Mouse (Mus musculus): ENCODE measurements around the gene Grb10. TPM values are rescaled to one million over a fixed set of nuclear protein-coding genes. Genes with fewer than 3 reads are reported as not detected.

Grb10 gene
- polyA plus RNA-seq, 1 experiment from 2014 or later, result 116 TPM

- Histone ChIP-seq H3K27ac (no peak overlapping the region), H3K4me3 (no peak overlapping the region), H3K27me3 (no peaks in the 10 kb centered on the region), H3K9ac (no peak overlapping the region), H3K36me3 (peaks cover 9% of the 10 kb centered on the region; the same call in 1 of the 2 replicates), H3K4me2 (no peak overlapping the region), H3K9me3 (no peaks in the 10 kb centered on the region), H3K4me1 (replicated peaks) (peaks cover 28% of the 10 kb centered on the region)
- 89% methylated on average over 2 of the region's 2 CpGs for WGBS
- no peak for ATAC-seq (ENCODE audit: low FRiP score)
Observed at GRCm38 (mm10) chr11:11964729-11965128, 73.8 kb downstream of the Grb10 start.

DNA sequence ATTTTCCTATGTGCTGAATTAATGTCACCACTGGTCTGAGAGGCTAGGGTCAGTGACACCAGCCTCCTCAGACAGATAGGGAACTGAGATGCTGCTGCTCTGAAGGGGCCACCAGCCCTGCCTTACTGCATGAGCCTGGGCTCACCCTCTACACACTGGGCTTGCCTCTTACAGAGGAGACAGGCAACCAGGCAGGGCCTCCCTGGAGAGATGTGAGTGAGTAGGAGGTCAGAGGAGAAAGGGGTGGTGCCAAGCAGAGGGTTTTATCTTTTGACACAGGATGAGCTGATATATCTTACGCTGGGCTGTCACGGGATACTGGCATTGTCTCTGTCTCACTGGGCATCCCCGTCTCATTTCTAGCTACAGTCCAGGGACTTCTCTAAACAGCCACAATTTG is 74.9 kb downstream of the Grb10 start:
- Histone ChIP-seq H3K36me3 (peaks cover 9% of the 10 kb centered on the region; the same call in 1 of the 2 replicates), H3K27me3 (no peaks in the 10 kb centered on the region), H3K4me2 (no peak overlapping the region), H3K4me1 (replicated peaks) (peaks cover 21% of the 10 kb centered on the region), H3K4me3 (no peak overlapping the region), H3K9ac (peak overlapping the region; percentile 19; the same call in 1 of the 2 replicates), H3K27ac (no peak overlapping the region; the same call in 1 of the 2 replicates), H3K9me3 (no peaks in the 10 kb centered on the region)
- WGBS, result 64% methylated on average over 3 of the region's 3 CpGs
- ATAC-seq (ENCODE audit: low FRiP score), result no peak

DNA sequence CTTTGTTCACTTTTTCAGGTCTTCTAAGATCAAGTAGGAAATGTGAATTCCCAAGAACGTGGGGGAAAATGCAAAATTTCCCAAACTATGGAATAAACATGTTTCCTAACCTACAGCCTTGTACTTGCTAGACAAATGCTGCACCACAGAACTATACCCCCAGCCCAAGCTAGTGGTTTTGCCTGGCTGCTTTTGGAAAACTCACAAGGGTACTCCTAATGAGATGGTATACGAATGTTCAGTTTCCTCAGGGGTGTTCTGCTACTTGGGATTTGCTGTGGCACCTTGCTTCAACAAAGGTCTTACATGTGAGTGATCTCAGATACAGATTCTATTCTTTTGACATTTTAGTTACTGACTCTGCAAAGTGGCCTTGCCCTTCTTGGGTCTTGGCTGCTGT is 75.4 kb downstream of the Grb10 start:
- no peak overlapping the region for H3K9ac ChIP-seq
- H3K36me3 ChIP-seq, result peaks cover 9% of the 10 kb centered on the region; the same call in 1 of the 2 replicates
- no peaks in the 10 kb centered on the region for H3K27me3 ChIP-seq
- 83% methylated on average over 2 of the region's 2 CpGs for WGBS
- H3K4me2 ChIP-seq, result no peak overlapping the region
- no peaks in the 10 kb centered on the region for H3K9me3 ChIP-seq
- H3K4me1 ChIP-seq (replicated peaks), result peaks cover 20% of the 10 kb centered on the region
- no peak overlapping the region for H3K4me3 ChIP-seq
- H3K27ac ChIP-seq, result no peak overlapping the region; the same call in 1 of the 2 replicates
- ATAC-seq (ENCODE audit: low FRiP score), result no peak

DNA sequence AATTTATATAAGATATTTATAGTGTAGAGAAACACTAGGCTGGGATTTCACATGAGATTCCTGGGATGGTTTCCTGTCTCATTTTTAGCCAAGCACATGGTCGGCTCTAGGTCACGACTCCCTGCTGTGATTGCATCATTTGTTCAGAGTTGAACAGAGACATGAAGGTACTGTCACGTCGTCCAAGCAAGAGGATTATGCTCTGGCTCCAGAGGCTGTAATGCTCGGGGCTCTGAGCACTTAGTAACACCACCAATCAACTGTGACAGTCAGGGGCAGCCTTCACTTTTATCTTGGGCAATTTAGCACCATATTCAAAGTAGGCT is 75.9 kb downstream of the Grb10 start:
- H3K27ac ChIP-seq, result no peak overlapping the region

DNA sequence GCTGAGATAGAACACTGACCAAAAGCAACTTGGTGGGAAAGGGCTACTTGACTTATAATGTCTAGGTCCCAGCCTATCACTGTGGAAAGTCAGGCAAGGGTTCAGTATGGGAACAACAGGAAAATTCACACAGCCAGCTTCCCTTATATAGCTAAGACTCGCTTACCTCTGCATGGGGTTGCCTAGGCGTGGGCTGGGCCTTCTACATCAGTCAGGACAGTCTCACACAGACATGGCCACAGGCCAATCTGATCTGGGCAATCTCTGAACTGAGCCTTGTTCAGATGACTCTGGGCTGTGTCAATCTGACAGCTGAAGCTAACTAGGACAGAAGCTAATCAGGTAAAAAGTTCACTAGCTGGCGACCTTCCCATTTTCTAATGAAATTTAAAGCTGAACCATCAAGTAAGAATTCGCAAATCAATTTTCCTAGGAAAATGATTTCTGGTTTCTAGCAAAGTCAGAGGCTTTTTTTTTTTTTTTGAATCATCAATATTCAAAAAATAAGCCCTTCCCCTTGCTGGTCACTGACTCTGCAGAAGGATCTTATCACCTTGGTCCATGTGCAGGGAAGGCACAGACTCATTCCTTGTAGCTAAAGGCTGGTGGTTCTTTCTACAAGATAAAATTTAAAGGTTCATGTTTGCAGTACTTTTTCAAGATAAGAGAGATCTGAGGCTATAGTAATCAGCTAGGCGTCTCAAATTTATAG is 76.4 kb downstream of the Grb10 start:
- Histone ChIP-seq H3K4me3 (no peak overlapping the region), H3K27ac (no peak overlapping the region), H3K4me2 (no peak overlapping the region), H3K27me3 (no peaks in the 10 kb centered on the region), H3K9ac (no peak overlapping the region), H3K4me1 (replicated peaks) (peaks cover 20% of the 10 kb centered on the region), H3K36me3 (peaks cover 9% of the 10 kb centered on the region; the same call in 1 of the 2 replicates), H3K9me3 (no peaks in the 10 kb centered on the region)
- peak; percentile 57; the same call in 1 of the 2 replicates for ATAC-seq (ENCODE audit: low FRiP score)
- WGBS, result 88% methylated on average over 5 of the region's 5 CpGs

More for the DNA sequence above, 75.9 kb downstream of the Grb10 start:
- Histone ChIP-seq H3K27me3 (no peaks in the 10 kb centered on the region), H3K4me1 (replicated peaks) (peaks cover 20% of the 10 kb centered on the region), H3K9ac (no peak overlapping the region), H3K4me2 (no peak overlapping the region), H3K36me3 (peaks cover 9% of the 10 kb centered on the region; the same call in 1 of the 2 replicates), H3K4me3 (no peak overlapping the region), H3K9me3 (no peaks in the 10 kb centered on the region)
- no peak for ATAC-seq (ENCODE audit: low FRiP score)
- 18% methylated on average over 5 of the region's 5 CpGs for WGBS

DNA sequence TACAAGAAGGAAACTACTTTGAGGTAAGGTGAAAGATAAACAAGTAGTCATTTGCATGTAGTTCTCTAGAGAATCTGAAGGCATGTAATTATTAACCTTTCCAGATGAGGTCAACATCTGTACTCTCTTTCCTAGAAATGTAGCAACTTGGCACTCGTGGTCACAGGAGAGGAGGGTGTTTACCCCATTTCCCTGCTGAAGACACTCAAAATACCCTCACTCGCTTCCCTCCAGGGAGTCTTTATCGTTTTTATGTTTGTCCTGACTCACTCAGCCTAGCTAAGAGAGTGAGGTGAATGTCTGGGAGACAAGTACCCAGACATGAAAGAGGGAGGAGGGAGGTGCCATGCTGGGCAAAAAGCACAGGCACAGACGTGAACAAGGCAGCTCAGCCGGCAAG is 77.6 kb downstream of the Grb10 start:
- Histone ChIP-seq H3K27ac (no peak overlapping the region), H3K4me2 (no peak overlapping the region), H3K4me1 (replicated peaks) (peaks cover 21% of the 10 kb centered on the region), H3K4me3 (no peak overlapping the region), H3K9me3 (no peaks in the 10 kb centered on the region), H3K27me3 (no peaks in the 10 kb centered on the region), H3K36me3 (peaks cover 1% of the 10 kb centered on the region; the same call in 1 of the 2 replicates), H3K9ac (no peak overlapping the region)
- ATAC-seq (ENCODE audit: low FRiP score), result no peak
- 22% methylated on average over 5 of the region's 5 CpGs for WGBS

- Histone ChIP-seq H3K27me3 (no peaks in the 10 kb centered on the region), H3K4me3 (no peak overlapping the region), H3K4me2 (no peak overlapping the region), H3K9ac (no peak overlapping the region), H3K4me1 (replicated peaks) (peaks cover 25% of the 10 kb centered on the region), H3K27ac (no peak overlapping the region), H3K36me3 (no peaks in the 10 kb centered on the region), H3K9me3 (no peaks in the 10 kb centered on the region)
- 68% methylated on average over 2 of the region's 2 CpGs for WGBS
- ATAC-seq (ENCODE audit: low FRiP score), result no peak
Observed at GRCm38 (mm10) chr11:11960227-11960626, 78.3 kb downstream of the Grb10 start.

GRCm38 (mm10) chr11:11958479-11958878 is 80.0 kb downstream of the Grb10 start:
- H3K4me2 ChIP-seq, result no peak overlapping the region
- ATAC-seq (ENCODE audit: low FRiP score), result no peak
- no peaks in the 10 kb centered on the region for H3K36me3 ChIP-seq
- H3K27me3 ChIP-seq, result no peaks in the 10 kb centered on the region
- no peaks in the 10 kb centered on the region for H3K9me3 ChIP-seq
- H3K4me1 ChIP-seq (replicated peaks), result peaks cover 19% of the 10 kb centered on the region
- 84% methylated on average over 2 of the region's 2 CpGs for WGBS
- no peak overlapping the region for H3K9ac ChIP-seq
- no peak overlapping the region for H3K27ac ChIP-seq
- H3K4me3 ChIP-seq, result no peak overlapping the region

GRCm38 (mm10) chr11:11958061-11958361 is 80.5 kb downstream of the Grb10 start:
- no peak for ATAC-seq (ENCODE audit: low FRiP score)
- Histone ChIP-seq H3K36me3 (no peaks in the 10 kb centered on the region), H3K27ac (no peak overlapping the region), H3K4me3 (no peak overlapping the region), H3K9me3 (no peaks in the 10 kb centered on the region), H3K9ac (no peak overlapping the region), H3K27me3 (no peaks in the 10 kb centered on the region), H3K4me2 (no peak overlapping the region), H3K4me1 (replicated peaks) (peaks cover 15% of the 10 kb centered on the region)
- 85% methylated on average over 2 of the region's 2 CpGs for WGBS

- no peak overlapping the region for H3K4me3 ChIP-seq
- ATAC-seq (ENCODE audit: low FRiP score), result no peak
- 88% methylated on average over 5 of the region's 5 CpGs for WGBS
- no peaks in the 10 kb centered on the region for H3K9me3 ChIP-seq
- no peaks in the 10 kb centered on the region for H3K27me3 ChIP-seq
- H3K27ac ChIP-seq, result no peak overlapping the region
- H3K4me2 ChIP-seq, result no peak overlapping the region
- no peak overlapping the region for H3K9ac ChIP-seq
- H3K4me1 ChIP-seq (replicated peaks), result peaks cover 15% of the 10 kb centered on the region
- H3K36me3 ChIP-seq, result no peaks in the 10 kb centered on the region
Observed at GRCm38 (mm10) chr11:11957211-11958060, 81.0 kb downstream of the Grb10 start.

GRCm38 (mm10) chr11:11955783-11956182 is 82.7 kb downstream of the Grb10 start:
- no peak overlapping the region for H3K4me2 ChIP-seq
- H3K4me1 ChIP-seq (replicated peaks), result peaks cover 6% of the 10 kb centered on the region
- no peaks in the 10 kb centered on the region for H3K27me3 ChIP-seq
- no peak overlapping the region for H3K4me3 ChIP-seq
- H3K36me3 ChIP-seq, result peaks cover 5% of the 10 kb centered on the region; the same call in 1 of the 2 replicates
- no peak overlapping the region for H3K9ac ChIP-seq
- H3K27ac ChIP-seq, result no peak overlapping the region
- no peak for ATAC-seq (ENCODE audit: low FRiP score)
- H3K9me3 ChIP-seq, result no peaks in the 10 kb centered on the region

GRCm38 (mm10) chr11:11954606-11955005 is 83.9 kb downstream of the Grb10 start:
- no peak for ATAC-seq (ENCODE audit: low FRiP score)
- WGBS, result 94% methylated on average over 6 of the region's 6 CpGs
- H3K27me3 ChIP-seq, result no peaks in the 10 kb centered on the region
- no peak overlapping the region for H3K4me3 ChIP-seq
- no peak overlapping the region for H3K9ac ChIP-seq
- H3K9me3 ChIP-seq, result no peaks in the 10 kb centered on the region
- H3K4me2 ChIP-seq, result no peak overlapping the region
- H3K27ac ChIP-seq, result no peak overlapping the region
- H3K4me1 ChIP-seq (replicated peaks), result peaks cover 5% of the 10 kb centered on the region; the same call in 1 of the 2 replicates
- H3K36me3 ChIP-seq, result peaks cover 5% of the 10 kb centered on the region; the same call in 1 of the 2 replicates
